Comparison of ENCODE assay signal across 7 mouse cellular contexts in the genomic region with DNA sequence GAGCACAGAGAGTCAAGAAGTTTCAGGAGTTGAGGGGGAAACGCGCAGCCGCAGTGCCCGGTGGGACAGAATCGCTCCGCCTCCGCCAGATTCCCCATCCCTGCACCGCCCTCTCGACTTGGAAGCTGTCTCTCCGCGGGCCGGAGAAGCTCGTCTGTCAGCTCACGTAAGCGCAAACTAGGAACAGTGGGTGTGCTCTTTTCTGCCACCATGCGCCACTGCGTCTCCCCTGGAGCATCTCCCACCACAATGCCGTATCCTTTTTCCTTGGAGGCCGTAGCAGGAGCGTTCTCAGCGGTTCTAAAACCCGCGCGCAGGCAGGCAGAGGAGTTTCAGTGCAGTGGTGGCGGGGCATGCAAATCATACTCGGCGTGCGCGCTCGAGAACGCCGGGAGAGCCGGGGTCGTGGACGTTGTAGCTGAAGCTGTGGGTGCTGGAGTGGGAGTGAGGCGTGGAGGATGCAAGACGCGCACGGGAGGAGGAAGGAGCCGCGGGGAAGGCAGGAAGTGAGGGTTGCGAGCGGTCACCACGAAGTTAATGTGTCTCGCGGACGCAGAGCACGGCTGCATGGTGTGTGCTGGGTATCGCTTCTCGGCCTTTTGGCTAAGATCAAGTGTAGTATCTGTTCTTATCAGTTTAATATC. TPM values are rescaled to one million over a fixed set of nuclear protein-coding genes. Genes with fewer than 3 reads are reported as not detected.
DNase-seq lines count a peak whose midpoint lies in the region; ATAC-seq lines count a peak whose summit lies in the region.
"Not testable (repeated sequence)": the region's sequence is repeated elsewhere in the genome, so short reads cannot be mapped to it uniquely, and the experiment has no call there.

No protein-coding gene starts in this region.

- H3K4me2 ChIP-seq in intestine, embryonic 16.5 days (ENCODE audit: low read depth, low read length) = peak overlapping the region; percentile 72

- peak overlapping the region; percentile 85 for H3K27ac ChIP-seq in embryonic facial prominence, embryonic 10.5 days (replicated peaks)
- H3K27ac ChIP-seq in intestine, embryonic 16.5 days (ENCODE audit: low read length) = peak overlapping the region; percentile 84
- peak overlapping the region; percentile 89 for H3K27ac ChIP-seq in midbrain, embryonic 10.5 days (replicated peaks)

- under 1% methylated on average over 39 of the region's 50 CpGs for WGBS in embryonic facial prominence, embryonic 10.5 days
- 0% methylated on average over 35 of the region's 50 CpGs for WGBS in intestine, embryonic 16.5 days
- WGBS in midbrain, embryonic 10.5 days = under 1% methylated on average over 39 of the region's 50 CpGs

- H3K4me1 ChIP-seq in embryonic facial prominence, embryonic 10.5 days = peaks cover 14% of the 10 kb centered on the region
- not testable (repeated sequence) for H3K4me1 ChIP-seq in intestine, embryonic 16.5 days (ENCODE audit: control insufficient read depth, insufficient read depth, low read length)
- peaks cover 22% of the 10 kb centered on the region for H3K4me1 ChIP-seq in midbrain, embryonic 10.5 days

- intact Hi-C loops in left cerebral cortex, postnatal 4 days (cut with DNase I) = not testable (repeated sequence)

- not testable (repeated sequence) for H3K9me3 ChIP-seq in embryonic facial prominence, embryonic 10.5 days; intestine, embryonic 16.5 days (ENCODE audit: control insufficient read depth, low read length); midbrain, embryonic 10.5 days (replicated peaks)

- H3K36me3 ChIP-seq in embryonic facial prominence, embryonic 10.5 days (replicated peaks); intestine, embryonic 16.5 days (ENCODE audit: control insufficient read depth, insufficient read depth, low read length); midbrain, embryonic 10.5 days: not testable (repeated sequence)

- H3K9ac ChIP-seq in intestine, embryonic 16.5 days (ENCODE audit: low read depth, low read length) = peak overlapping the region; percentile 72

- H3K4me3 ChIP-seq in embryonic facial prominence, embryonic 10.5 days = peak overlapping the region; percentile 64
- peak overlapping the region; percentile 68 for H3K4me3 ChIP-seq in intestine, embryonic 16.5 days (ENCODE audit: low read length)
- peak overlapping the region; percentile 68 for H3K4me3 ChIP-seq in midbrain, embryonic 10.5 days

- DNase-seq in adrenal gland, adult 18-20 months (ENCODE audit: low spot score in 2 of 2) = peak; percentile 65 to 66
- peak; percentile 88 for DNase-seq in embryonic facial prominence, embryonic 10.5 days (ENCODE audit: low spot score)
- peak; percentile 78 for DNase-seq in left cerebral cortex, postnatal 4 days
- peak; percentile 83 for DNase-seq in midbrain, embryonic 10.5 days (ENCODE audit: low spot score)
- DNase-seq in skeletal muscle tissue, adult 2 months (ENCODE audit: low read depth, low spot score) = peak; percentile 66

- peak; percentile 92 for ATAC-seq in granulocyte monocyte progenitor cell, adult 5-6 weeks (replicated peaks; ENCODE audit: poor library complexity, severe bottlenecking)
- ATAC-seq in intestine, embryonic 16.5 days = peak; percentile 91

- H3K27me3 ChIP-seq in embryonic facial prominence, embryonic 10.5 days (replicated peaks; ENCODE audit: low read depth, poor library complexity, severe bottlenecking) = peaks cover 30% of the 10 kb centered on the region
- H3K27me3 ChIP-seq in intestine, embryonic 16.5 days (replicated peaks; ENCODE audit: control insufficient read depth, insufficient read depth, low read length) = not testable (repeated sequence)
- peaks cover 27% of the 10 kb centered on the region for H3K27me3 ChIP-seq in midbrain, embryonic 10.5 days (ENCODE audit: low read depth, poor library complexity, severe bottlenecking)

RNA-seq across cellular contexts. Expression of a gene that starts 24.4 kb away (rescaled TPM):
- total RNA-seq in adrenal gland, adult 18-20 months (2021) = 1 to 10 TPM; 2.2 to 2.3 TPM
- polyA plus RNA-seq in embryonic facial prominence, embryonic 10.5 days (2016; fragmentation: Nextera tagmentation; extraction: Ambion mirVana) = 20.3 and 21.1 TPM in 2 replicates
- total RNA-seq in granulocyte monocyte progenitor cell, adult 5-6 weeks (2014; fragmentation: Nextera tagmentation) = 1.1 and 1.5 TPM in 2 replicates
- 0.73 and 0.93 TPM in 2 replicates for total RNA-seq in granulocyte monocyte progenitor cell, adult 5-6 weeks (2017)
- polyA plus RNA-seq in intestine, embryonic 16.5 days (2015; fragmentation: Nextera tagmentation; extraction: Ambion mirVana) = 7.5 and 13.2 TPM in 2 replicates
- total RNA-seq in left cerebral cortex, postnatal 4 days (2021) = 1 to 10 TPM; 1.1 to 1.6 TPM
- polyA plus RNA-seq in midbrain, embryonic 10.5 days (2016; fragmentation: Nextera tagmentation; extraction: Ambion mirVana) = 5.0 and 7.6 TPM in 2 replicates

RNA-seq across cellular contexts. Expression of a gene that starts 47.6 kb away (rescaled TPM):
- 10 to 100 TPM; 26.5 to 30.5 TPM for total RNA-seq in adrenal gland, adult 18-20 months (2021)
- polyA plus RNA-seq in embryonic facial prominence, embryonic 10.5 days (2016; fragmentation: Nextera tagmentation; extraction: Ambion mirVana) = 29.2 and 29.6 TPM in 2 replicates
- 13.6 and 14.8 TPM in 2 replicates for total RNA-seq in granulocyte monocyte progenitor cell, adult 5-6 weeks (2014; fragmentation: Nextera tagmentation)
- 9.5 and 10.1 TPM in 2 replicates for total RNA-seq in granulocyte monocyte progenitor cell, adult 5-6 weeks (2017)
- 82.7 and 96.5 TPM in 2 replicates for polyA plus RNA-seq in intestine, embryonic 16.5 days (2015; fragmentation: Nextera tagmentation; extraction: Ambion mirVana)
- 1 to 10 TPM; 4.8 to 5.6 TPM for total RNA-seq in left cerebral cortex, postnatal 4 days (2021)
- 17.8 and 18.2 TPM in 2 replicates for polyA plus RNA-seq in midbrain, embryonic 10.5 days (2016; fragmentation: Nextera tagmentation; extraction: Ambion mirVana)

RNA-seq across cellular contexts. Expression of a gene that starts 47.7 kb away (rescaled TPM):
- total RNA-seq in adrenal gland, adult 18-20 months (2021) = under 1 TPM; 0.33 to 0.48 TPM
- polyA plus RNA-seq in embryonic facial prominence, embryonic 10.5 days (2016; fragmentation: Nextera tagmentation; extraction: Ambion mirVana) = 5.1 and 5.2 TPM in 2 replicates
- total RNA-seq in granulocyte monocyte progenitor cell, adult 5-6 weeks (2014; fragmentation: Nextera tagmentation) = not detected in 2 replicates
- 0.22 TPM in 1 of 2 replicates, not detected in the other for total RNA-seq in granulocyte monocyte progenitor cell, adult 5-6 weeks (2017)
- polyA plus RNA-seq in intestine, embryonic 16.5 days (2015; fragmentation: Nextera tagmentation; extraction: Ambion mirVana) = 2.1 and 2.3 TPM in 2 replicates
- 10 to 100 TPM; 35.1 to 38.4 TPM for total RNA-seq in left cerebral cortex, postnatal 4 days (2021)
- 5.6 and 12.2 TPM in 2 replicates for polyA plus RNA-seq in midbrain, embryonic 10.5 days (2016; fragmentation: Nextera tagmentation; extraction: Ambion mirVana)

Comparison
In these comparisons a context has a peak if more than half of its experiments do, and no peak if none do; other contexts are left out.
1. Peak in every context shown above with its lines: DNase-seq, ATAC-seq, H3K4me3 ChIP-seq and H3K27ac ChIP-seq.
2. RNA of a gene that starts 47.7 kb away (total RNA-seq): 35.1 to 38.4 TPM in left cerebral cortex, postnatal 4 days; 0.33 to 0.48 TPM in adrenal gland, adult 18-20 months and 0.22 TPM in granulocyte monocyte progenitor cell, adult 5-6 weeks; every median in the first group is over 10 times any median in the second.